Mouse (Mus musculus) bone marrow, adult 2 months (tissue): Measurements from ENCODE around the gene 2900026A02Rik. TPM values are rescaled to one million over a fixed set of nuclear protein-coding genes. Genes with fewer than 3 reads are reported as not detected.

Experiments
- H3K27ac ChIP-seq: fragments of 200-500 bp; 2 replicates; pipeline ENCODE4 v1.5.1; 2012; ENCODE audit warnings: low read depth, mild to moderate bottlenecking, control low read depth, inconsistent platforms, low read length; ENCODE audit not compliant: control insufficient read depth, poor library complexity, insufficient read depth
- H3K4me1 ChIP-seq: fragments of 200-500 bp; 2 replicates; pipeline ENCODE4 v1.6.1; 2011; ENCODE audit warnings: low read length; ENCODE audit not compliant: control insufficient read depth, insufficient read depth
- H3K4me3 ChIP-seq: fragments of 200-500 bp; replicated peaks from 2 replicates; pipeline ENCODE3; 2011; ENCODE audit warnings: mild to moderate bottlenecking, low read depth, low read length, control low read depth; ENCODE audit not compliant: control insufficient read depth
- CTCF ChIP-seq: fragments of 200-500 bp; IDR thresholded peaks from 2 replicates; pipeline ENCODE4 v1.5.1; 2011; ENCODE audit warnings: low read length, control low read depth; ENCODE audit not compliant: control insufficient read depth, insufficient read depth
- POLR2A ChIP-seq: fragments of 200-500 bp; IDR thresholded peaks from 2 replicates; pipeline ENCODE4 v1.6.1; 2011; ENCODE audit warnings: low read depth, mild to moderate bottlenecking, control low read depth, low read length, borderline replicate concordance; ENCODE audit not compliant: control insufficient read depth
- WGBS: fragments of 180-500 bp; shearing (Covaris S2); methylation state at CpG from one replicate; pipeline ENCODE4 v1.1.7; 2018; 5-methylcytosine and 5-hydroxymethylcytosine counted together
- polyA plus RNA-seq: library from polyadenylated mRNA; stranded (reverse); fragments of >200 nt; gene quantifications from 2 replicates; pipeline ENCODE4 v1.2.4, GENCODE M21; 2011; ENCODE audit warnings: low replicate concordance; ENCODE audit not compliant: missing spikeins, insufficient read depth, insufficient read length

The 2900026A02Rik gene
- polyA plus RNA-seq, 1 experiment = 4.1 TPM

GRCm38 (mm10) chr5:113146656-113147055, 74.4 kb downstream of the 2900026A02Rik start:
- no peak for TF ChIP-seq CTCF
- H3K27ac ChIP-seq = no peak overlapping the region
- no peak overlapping the region for H3K4me3 ChIP-seq
- H3K4me1 ChIP-seq = peaks cover 1% of the 10 kb centered on the region; the same call in 1 of the 2 replicates
- WGBS = 65% methylated on average over 2 of the region's 2 CpGs

GRCm38 (mm10) chr5:113145171-113145570, 75.9 kb downstream of the 2900026A02Rik start:
- WGBS = 62% methylated on average over 9 of the region's 9 CpGs

GRCm38 (mm10) chr5:113142486-113142885, 78.5 kb downstream of the 2900026A02Rik start:
- no peaks in the 10 kb centered on the region; the same call in 1 of the 2 replicates for H3K4me1 ChIP-seq
- H3K27ac ChIP-seq = no peak overlapping the region
- TF ChIP-seq POLR2A (no peak), CTCF (no peak)
- no peak overlapping the region for H3K4me3 ChIP-seq
- 37% methylated on average over 11 of the region's 11 CpGs for WGBS

More at GRCm38 (mm10) chr5:113145171-113145570, 75.9 kb downstream of the 2900026A02Rik start:
- TF ChIP-seq CTCF = no peak
- Histone ChIP-seq H3K27ac (no peak overlapping the region), H3K4me1 (no peaks in the 10 kb centered on the region), H3K4me3 (no peak overlapping the region)

GRCm38 (mm10) chr5:113142018-113142417, 79.0 kb downstream of the 2900026A02Rik start:
- H3K4me1 ChIP-seq = no peaks in the 10 kb centered on the region; the same call in 1 of the 2 replicates
- H3K4me3 ChIP-seq = no peak overlapping the region
- 86% methylated on average over 5 of the region's 5 CpGs for WGBS
- TF ChIP-seq POLR2A (no peak), CTCF (no peak)
- H3K27ac ChIP-seq = no peak overlapping the region

GRCm38 (mm10) chr5:113140872-113141271, 80.2 kb downstream of the 2900026A02Rik start:
- H3K4me1 ChIP-seq = no peaks in the 10 kb centered on the region; the same call in 1 of the 2 replicates
- TF ChIP-seq POLR2A (no peak), CTCF (no peak)
- H3K27ac ChIP-seq = no peak overlapping the region
- 86% methylated on average over 5 of the region's 5 CpGs for WGBS
- no peak overlapping the region for H3K4me3 ChIP-seq

- no peak overlapping the region for H3K4me3 ChIP-seq
- TF ChIP-seq POLR2A (no peak), CTCF (no peak)
- no peaks in the 10 kb centered on the region; the same call in 1 of the 2 replicates for H3K4me1 ChIP-seq
- WGBS = 86% methylated on average over 3 of the region's 3 CpGs
- no peak overlapping the region for H3K27ac ChIP-seq
These were observed 81.0 kb downstream of the 2900026A02Rik start for GRCm38 (mm10) chr5:113140051-113140450.

- WGBS = 62% methylated on average over 7 of the region's 7 CpGs
- TF ChIP-seq POLR2A (no peak), CTCF (no peak)
- H3K4me1 ChIP-seq = no peaks in the 10 kb centered on the region; the same call in 1 of the 2 replicates
- H3K27ac ChIP-seq = no peak overlapping the region
- no peak overlapping the region for H3K4me3 ChIP-seq
These were observed 81.8 kb downstream of the 2900026A02Rik start for GRCm38 (mm10) chr5:113139064-113139726.

GRCm38 (mm10) chr5:113138319-113139063, 82.5 kb downstream of the 2900026A02Rik start:
- TF ChIP-seq POLR2A (no peak), CTCF (0 out of 2 replicates have a peak, but pooled peaks have one; percentile 5)
- Histone ChIP-seq H3K4me3 (peak overlapping the region; percentile 31), H3K4me1 (no peaks in the 10 kb centered on the region; the same call in 1 of the 2 replicates), H3K27ac (no peak overlapping the region; the same call in 1 of the 2 replicates)
- WGBS = under 1% methylated on average over 43 of the region's 43 CpGs
